Mouse (Mus musculus) olfactory bulb, adult 2 months (tissue): ENCODE data around the gene Cpxm2.

Experiments
- CTCF ChIP-seq: fragments of 200-500 bp; IDR thresholded peaks from 2 replicates; pipeline ENCODE4 v1.5.1; 2012; ENCODE audit warnings: low read depth, mild to moderate bottlenecking, low read length, moderate library complexity; ENCODE audit not compliant: insufficient read depth
- POLR2A ChIP-seq: fragments of 200-500 bp; IDR thresholded peaks from 2 replicates; pipeline ENCODE4 v1.6.1; 2012; ENCODE audit warnings: mild to moderate bottlenecking, low read depth, low read length, moderate library complexity; ENCODE audit not compliant: insufficient read depth

DNA sequence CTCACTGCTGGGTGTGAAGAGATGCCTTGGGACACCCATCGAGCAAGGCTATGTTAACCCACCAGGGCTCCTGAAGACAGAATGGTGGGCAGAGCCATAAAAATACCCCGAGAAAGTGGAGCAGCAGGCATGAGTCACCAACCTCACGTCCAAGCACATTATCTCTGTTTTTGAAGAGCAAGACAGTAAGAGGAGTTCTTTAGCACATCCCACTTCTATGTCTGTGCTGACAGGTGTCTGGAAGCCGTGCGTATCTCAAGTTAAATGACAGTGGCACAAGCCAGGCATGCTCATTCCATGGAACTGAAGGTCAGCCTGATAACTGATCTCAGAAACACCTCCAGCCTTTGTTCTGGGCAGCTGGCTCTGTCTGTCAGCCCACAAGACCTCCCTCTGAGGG lies 86.6 kb downstream of the Cpxm2 start:
- TF ChIP-seq CTCF: no peak
- TF ChIP-seq POLR2A: no peak
